Mouse (Mus musculus) myocyte (in vitro differentiated cells): ENCODE data around the gene Trim50.
"Not testable (repeated sequence)": the region's sequence is repeated elsewhere in the genome, so short reads cannot be mapped to it uniquely, and the experiment has no call there.

Experiments used
- MAX ChIP-seq: IDR thresholded peaks from one replicate; pipeline ENCODE4 v1.6.1; 2011; ENCODE audit warnings: low read depth, mild to moderate bottlenecking, control low read depth
- POLR2A ChIP-seq: IDR thresholded peaks from one replicate; pipeline ENCODE4 v1.6.1; 2011; ENCODE audit warnings: low read depth, mild to moderate bottlenecking, control low read depth, moderate library complexity; ENCODE audit not compliant: insufficient read length
- USF1 ChIP-seq: IDR thresholded peaks from one replicate; pipeline ENCODE4 v1.6.1; 2011; ENCODE audit warnings: low read depth, mild to moderate bottlenecking, control low read depth, moderate library complexity

- TF ChIP-seq POLR2A, MAX, USF1: not testable (repeated sequence)
These were observed 16.1 kb downstream of the Trim50 start for GRCm38 (mm10) chr5:135369196-135369595.
